Mouse (Mus musculus) liver, embryonic 14.5 days (tissue): ENCODE measurements at regions not wholly inside any gene's neighbourhood (a gene's known extent, or its start where the extent isn't known, plus 50 kb on each side); places are given as distances from the start of the nearest gene placed in this dataset.

Experiments
- CTCF ChIP-seq: IDR thresholded peaks from 2 replicates; pipeline ENCODE4 v1.5.1; 2016; ENCODE audit warnings: antibody characterized with exemption, low read depth, control low read depth
- EP300 ChIP-seq: IDR thresholded peaks from 2 replicates; pipeline ENCODE4 v1.6.1; 2016; ENCODE audit warnings: antibody characterized with exemption, low read depth

DNA sequence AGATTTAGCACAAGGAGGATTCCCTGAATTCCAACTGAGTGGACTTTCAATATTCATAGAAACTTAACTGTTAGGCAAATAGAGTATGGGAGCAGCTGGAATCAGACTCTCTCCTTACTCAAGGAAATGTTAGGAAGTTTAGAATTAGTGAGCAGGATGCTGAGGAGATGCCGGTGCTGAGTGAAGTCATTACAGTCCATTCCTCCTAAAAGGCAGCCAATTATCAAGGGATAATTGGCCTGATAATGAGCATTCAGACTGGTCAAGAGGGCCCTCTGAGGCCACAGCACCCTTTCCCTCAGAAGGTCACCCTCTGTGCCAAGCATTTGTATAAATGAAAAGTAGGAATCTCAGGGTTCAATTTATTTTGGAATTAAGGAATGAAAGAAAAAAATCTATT lies 590.6 kb downstream of the Gm43517 start:
- no peak for TF ChIP-seq CTCF
- TF ChIP-seq EP300 = no peak
